Mouse (Mus musculus) testis, adult 2 months (tissue): Measurements from ENCODE around the gene Adgrb2.

Source experiments
- CTCF ChIP-seq: fragments of 200-500 bp; IDR thresholded peaks from 2 replicates; pipeline ENCODE4 v1.5.1; 2012; ENCODE audit warnings: low read depth, mild to moderate bottlenecking, inconsistent platforms, low read length, moderate library complexity; ENCODE audit not compliant: control insufficient read depth, insufficient read depth, insufficient replicate concordance
- POLR2A ChIP-seq: fragments of 200-500 bp; IDR thresholded peaks from 2 replicates; pipeline ENCODE4 v1.6.1; 2012; ENCODE audit warnings: low read depth, mild to moderate bottlenecking, inconsistent platforms, low read length, moderate library complexity; ENCODE audit not compliant: control insufficient read depth

GRCm38 (mm10) chr4:129995255-129995654 is 10.6 kb downstream of the Adgrb2 start:
- TF ChIP-seq CTCF (no peak), POLR2A (no peak)
